Mouse (Mus musculus) urinary bladder, adult 18-20 months (tissue): ENCODE measurements around the gene Celf5.

Source experiments
- DNase-seq, 2 experiments: peaks; one replicate each; pipeline ENCODE4 v3.0.0; 2022; ENCODE audit warnings: low spot score in 2 of 2, mixed read lengths in 2 of 2

The Celf5 gene

DNA sequence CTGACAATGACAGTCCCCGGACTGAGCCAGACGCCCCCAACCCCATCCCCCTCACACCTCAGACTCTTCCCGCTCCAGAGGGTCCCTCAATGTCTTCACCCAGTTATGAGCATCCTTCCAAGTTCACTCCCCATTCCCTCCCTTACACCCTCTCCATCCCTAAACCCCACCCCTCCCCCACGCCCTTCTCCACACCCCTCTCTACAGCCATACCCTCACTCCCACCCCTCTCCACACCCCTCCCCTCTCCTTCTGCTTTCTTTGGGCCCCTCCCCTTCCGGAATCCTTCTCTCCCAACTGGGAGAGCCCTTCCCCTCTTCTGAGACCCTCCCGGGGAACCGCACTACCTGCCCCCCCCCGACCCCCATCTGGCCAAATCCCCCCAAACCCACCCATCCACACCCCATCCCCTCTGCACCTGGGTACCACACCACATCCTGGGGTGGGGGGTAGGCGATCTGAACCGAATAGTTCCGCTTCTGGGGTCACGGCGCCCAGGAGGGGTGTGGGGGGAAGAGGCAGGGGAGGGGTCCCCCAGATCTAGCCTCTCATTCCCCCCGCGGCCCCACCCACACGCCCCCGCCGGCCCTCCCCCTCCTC, 10.0 kb downstream of the Celf5 start:
- no peak for DNase-seq

- no peak for DNase-seq
Measured at GRCm38 (mm10) chr10:81470454-81470853, 12.1 kb downstream of the Celf5 start.

- no peak for DNase-seq
Measured at GRCm38 (mm10) chr10:81469253-81469652, 13.3 kb downstream of the Celf5 start.

DNA sequence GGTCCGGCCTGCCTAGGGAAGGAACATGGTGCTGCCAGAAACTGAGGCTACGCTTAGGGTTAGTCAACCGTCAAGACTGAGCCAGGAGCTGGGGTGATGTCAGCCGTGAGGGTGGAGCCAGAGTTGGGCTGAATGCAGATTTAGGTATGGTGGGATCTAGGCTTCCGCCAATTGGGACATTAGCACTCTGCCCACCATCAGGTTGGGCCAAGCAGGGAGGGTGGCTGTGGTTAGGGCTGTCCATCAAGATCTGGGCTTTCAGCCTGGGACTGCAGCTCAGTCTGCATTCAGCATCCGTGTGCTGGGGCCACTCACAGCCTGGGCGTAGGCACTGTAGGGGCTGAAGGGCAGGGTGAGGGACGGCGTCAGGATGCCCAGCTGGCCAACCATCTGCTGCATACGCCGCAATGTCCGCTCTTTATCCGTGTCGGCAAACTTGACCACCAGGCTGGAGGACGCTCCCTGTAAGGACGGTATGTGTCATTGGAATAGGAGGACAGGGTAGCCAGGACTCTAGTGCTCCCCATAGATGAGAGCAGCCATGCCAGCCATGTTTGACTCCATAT, 14.8 kb downstream of the Celf5 start:
- DNase-seq = no peak

DNA sequence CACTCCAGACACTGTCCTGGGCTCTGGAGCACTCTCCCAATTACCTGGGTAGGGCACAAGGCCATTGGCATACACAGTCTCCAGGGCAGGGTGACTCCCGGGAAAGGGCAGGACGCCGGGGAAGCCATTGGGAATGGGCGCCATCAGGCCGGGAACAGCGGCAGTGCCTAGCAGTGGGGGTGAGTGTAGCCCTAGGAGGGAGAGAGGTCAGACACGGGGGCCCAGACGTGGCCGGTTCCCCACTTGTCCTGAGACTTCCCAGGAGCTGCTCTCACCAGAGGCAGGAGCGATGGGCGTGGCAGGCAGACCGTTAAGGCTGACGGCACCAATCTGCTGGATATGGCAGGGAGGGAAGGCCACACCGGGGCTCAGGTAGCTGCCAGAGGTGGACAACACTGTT, 15.6 kb downstream of the Celf5 start:
- no peak for DNase-seq

- DNase-seq = no peak
Measured at GRCm38 (mm10) chr10:81466066-81466465, 16.4 kb downstream of the Celf5 start.

- DNase-seq = no peak
Measured at GRCm38 (mm10) chr10:81465265-81465645, 17.3 kb downstream of the Celf5 start.

DNA sequence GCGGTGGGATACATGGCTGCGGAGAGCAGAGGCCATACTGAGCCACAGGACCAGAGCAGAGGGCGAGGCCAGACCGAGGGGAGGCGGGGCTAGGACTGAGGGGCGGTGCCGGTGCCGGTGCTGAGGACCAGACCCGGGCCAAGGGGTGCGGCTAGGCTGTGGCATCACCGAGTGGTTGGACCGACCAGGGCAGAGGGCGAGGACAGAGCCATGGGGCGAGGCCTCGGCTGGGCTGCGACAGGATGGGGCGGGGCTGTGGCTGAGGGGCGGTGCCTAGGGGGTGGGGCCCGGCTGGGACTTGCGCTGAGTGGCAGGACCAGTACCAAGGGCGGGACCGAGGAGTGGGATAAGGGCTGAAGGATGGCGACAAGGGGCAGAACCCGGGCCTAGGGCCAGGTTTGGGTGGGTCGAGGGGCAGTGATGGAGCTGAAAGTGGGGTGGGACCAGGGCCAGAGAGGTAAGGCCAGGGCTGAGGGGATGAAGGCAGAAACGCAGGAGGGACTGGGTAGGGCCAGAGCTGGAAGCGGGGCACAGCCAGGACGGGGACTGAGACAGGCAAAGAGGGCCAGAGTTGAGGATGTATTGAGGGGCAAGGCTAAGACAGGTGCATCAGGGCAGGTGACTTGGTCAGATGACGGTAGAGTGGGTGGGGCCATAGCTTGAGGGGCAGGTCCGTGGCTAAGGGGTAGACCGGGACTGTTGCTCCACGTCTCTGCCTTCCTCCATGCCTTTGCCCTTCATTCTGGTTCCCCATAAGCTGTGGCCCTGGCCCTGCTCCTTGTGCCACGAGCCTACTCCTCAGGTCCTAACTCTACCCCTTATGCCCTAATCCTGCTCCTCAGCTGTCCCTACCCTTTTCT, 17.9 kb downstream of the Celf5 start:
- DNase-seq = peak in 1 of 2 experiments; percentile 27

- DNase-seq = no peak
Measured at GRCm38 (mm10) chr10:81463531-81463930, 19.0 kb downstream of the Celf5 start.

GRCm38 (mm10) chr10:81462917-81463316, 19.6 kb downstream of the Celf5 start:
- DNase-seq = no peak

- DNase-seq = no peak
Measured at GRCm38 (mm10) chr10:81462415-81462804, 20.1 kb downstream of the Celf5 start.

GRCm38 (mm10) chr10:81461673-81462414, 20.7 kb downstream of the Celf5 start:
- no peak for DNase-seq

GRCm38 (mm10) chr10:81460951-81461350, 21.6 kb downstream of the Celf5 start:
- no peak for DNase-seq

DNA sequence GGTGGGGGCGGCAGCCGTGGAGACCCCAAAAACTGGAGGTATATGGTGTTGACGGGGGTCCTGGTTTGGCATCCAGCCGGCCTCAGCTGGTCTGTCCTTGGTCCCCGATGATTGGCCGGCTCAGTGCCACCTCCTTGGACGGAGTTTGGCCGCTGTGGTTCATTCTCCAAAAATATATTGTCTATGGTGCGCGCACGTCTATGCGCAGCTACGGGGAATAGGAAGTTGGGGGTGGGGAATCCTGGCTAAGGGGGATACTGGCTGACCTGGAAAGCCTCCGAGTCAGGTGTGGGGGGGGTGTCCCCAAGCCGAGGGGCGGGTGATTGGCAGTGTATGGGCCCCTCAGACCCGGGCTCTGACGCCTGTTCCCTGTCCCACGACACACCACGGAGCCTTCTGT, 22.0 kb downstream of the Celf5 start:
- no peak for DNase-seq

GRCm38 (mm10) chr10:81459399-81459798, 23.1 kb downstream of the Celf5 start:
- DNase-seq = no peak

DNA sequence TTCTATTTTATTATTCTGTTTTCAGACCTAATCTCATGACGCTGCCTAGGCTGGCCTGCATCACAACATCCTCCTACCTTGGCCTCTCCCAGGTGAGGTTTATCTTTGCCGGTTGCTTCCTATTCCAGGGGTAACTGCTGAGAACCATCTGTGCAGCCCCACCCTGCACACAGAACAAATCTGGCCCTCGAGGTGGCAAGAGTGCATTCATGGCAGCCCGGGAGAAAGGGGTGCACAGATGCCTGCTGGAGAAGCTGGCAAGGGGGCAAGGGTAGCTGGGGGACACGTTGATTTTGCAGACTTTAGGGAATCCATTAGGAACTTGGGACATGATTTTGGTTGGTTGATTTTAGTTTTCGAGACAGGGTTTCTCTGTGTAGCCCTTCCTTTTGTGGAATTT, 24.2 kb downstream of the Celf5 start:
- no peak for DNase-seq

DNA sequence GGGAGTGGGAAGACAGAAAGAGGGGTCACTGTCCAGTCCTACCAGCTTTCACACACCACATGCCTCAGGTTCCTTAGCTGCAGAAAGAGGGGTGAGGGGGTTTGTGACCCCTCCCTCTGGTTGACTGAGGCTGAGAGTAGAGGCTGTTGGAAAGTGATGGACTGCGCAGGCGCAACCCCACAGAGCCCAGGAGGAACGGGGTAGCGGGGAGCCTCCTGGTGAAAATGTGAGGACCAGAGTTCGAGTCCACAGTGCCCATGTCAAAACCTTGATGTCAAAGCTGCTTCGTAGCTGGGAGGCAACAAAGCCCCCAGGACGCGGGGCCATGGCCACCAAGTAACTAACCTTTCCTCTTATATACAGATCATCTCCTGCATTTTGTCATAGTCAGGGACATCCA, 24.9 kb downstream of the Celf5 start:
- DNase-seq = no peak

DNA sequence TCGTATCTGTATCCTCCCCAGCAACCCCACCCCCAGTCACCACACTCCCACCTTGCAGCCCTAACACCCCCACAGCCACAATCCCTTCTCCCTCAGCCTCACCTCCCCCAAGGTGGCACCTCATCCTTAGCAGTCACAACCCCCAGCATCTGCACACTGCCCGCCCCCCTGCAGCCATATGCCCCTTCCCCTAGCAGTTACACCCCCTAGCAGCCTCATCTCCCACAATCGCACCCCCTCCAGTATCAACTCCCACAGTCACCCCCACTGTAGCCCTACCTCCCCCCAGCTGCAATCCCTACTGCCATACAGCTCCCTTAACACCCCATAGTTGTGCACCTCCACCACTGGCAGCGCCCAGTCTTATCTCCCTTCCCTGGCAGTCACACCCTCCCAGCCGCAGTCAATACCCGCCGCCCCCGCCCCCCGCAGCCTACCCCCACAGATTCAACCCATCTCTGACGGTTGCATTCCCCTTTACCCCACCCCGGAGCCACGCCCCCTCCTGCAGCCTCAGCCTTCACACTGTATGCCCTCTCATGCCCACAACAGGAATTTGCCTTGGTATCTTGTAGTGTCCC, 25.4 kb downstream of the Celf5 start:
- DNase-seq = no peak

GRCm38 (mm10) chr10:81455181-81455895, 27.2 kb downstream of the Celf5 start, which contains the start of gene Nfic:
Gene Nfic, minus strand, starts transcription at chr10:81455635.
- no peak for DNase-seq

GRCm38 (mm10) chr10:81454106-81454505, 28.4 kb downstream of the Celf5 start:
- DNase-seq = no peak

GRCm38 (mm10) chr10:81452947-81453288, 29.6 kb downstream of the Celf5 start:
- no peak for DNase-seq
